ENCODE assay signal across 8 mouse cellular contexts in the genomic region with DNA sequence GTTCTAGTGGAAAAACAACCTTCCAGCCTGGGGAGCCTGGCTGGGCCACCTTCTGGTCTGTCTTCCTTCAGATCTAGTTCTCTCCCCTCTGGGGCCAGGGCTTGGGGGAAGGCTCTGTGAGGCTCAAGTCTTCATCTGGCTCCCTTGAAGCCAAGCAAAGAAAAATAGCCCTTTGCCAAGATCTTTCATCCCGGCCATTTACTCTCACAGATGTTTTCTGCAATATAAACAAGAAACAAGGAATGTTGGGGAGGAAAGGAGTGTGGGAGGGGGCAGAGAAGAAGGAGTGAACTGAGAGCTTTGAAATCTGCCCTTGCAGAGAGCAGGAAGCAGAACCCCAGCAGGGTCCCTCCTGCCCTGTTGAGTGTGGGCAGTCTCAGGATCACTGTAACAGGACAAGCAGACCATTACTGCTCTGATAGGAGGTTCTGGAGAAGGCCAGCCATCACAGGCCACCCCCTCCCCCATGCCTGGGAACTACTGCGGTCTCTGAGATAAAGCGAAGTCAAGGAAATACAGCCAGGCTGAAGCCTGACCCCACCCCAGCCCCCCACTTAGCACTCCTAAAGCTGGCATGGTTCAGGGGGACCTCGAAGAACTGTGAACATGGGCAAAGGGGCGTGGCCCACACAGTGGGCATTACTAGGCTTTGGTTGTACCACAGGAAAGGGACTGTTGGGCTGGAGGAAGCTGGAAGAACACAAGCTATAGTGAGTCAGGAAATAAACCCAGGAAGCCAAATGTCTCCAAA.
DNase-seq lines count a peak whose midpoint lies in the region; ATAC-seq and TF ChIP-seq lines count a peak whose summit lies in the region.

No protein-coding gene starts in this region.

- H3K9me3 ChIP-seq in embryonic facial prominence, embryonic 11.5 days (replicated peaks; ENCODE audit: control insufficient read depth, low read length) = no peaks in the 10 kb centered on the region
- H3K9me3 ChIP-seq in hindbrain, postnatal 0 days (ENCODE audit: low read length) = no peaks in the 10 kb centered on the region

- H3K4me3 ChIP-seq in embryonic facial prominence, embryonic 11.5 days (ENCODE audit: low read depth, low read length) = no peak overlapping the region
- H3K4me3 ChIP-seq in hindbrain, postnatal 0 days (ENCODE audit: low read length) = no peak overlapping the region

- TF ChIP-seq CTCF in hindbrain, postnatal 0 days (IDR thresholded peaks at IDR 0.05; ENCODE audit: low read depth) = no peak

- no peaks in the 10 kb centered on the region for H3K36me3 ChIP-seq in embryonic facial prominence, embryonic 11.5 days (replicated peaks; ENCODE audit: control insufficient read depth, insufficient read depth, low read depth, low read length)
- no peaks in the 10 kb centered on the region for H3K36me3 ChIP-seq in hindbrain, postnatal 0 days (ENCODE audit: insufficient read depth, low read length)

- DNase-seq in kidney, postnatal 10 days = peak; percentile 74
- DNase-seq in kidney, adult 18-20 months = no peak
- peak; percentile 14 for DNase-seq in embryonic facial prominence, embryonic 11.5 days (ENCODE audit: low spot score)
- peak; percentile 12 for DNase-seq in hindbrain, postnatal 0 days (ENCODE audit: low spot score)
- DNase-seq in cerebellum, adult 9-11 months = no peak
- DNase-seq in T-cell, adult 2 months (ENCODE audit: low spot score) = no peak
- no peak for DNase-seq in left cerebral cortex, postnatal 36 days (ENCODE audit: low spot score in 2 of 2)

- H3K4me2 ChIP-seq in embryonic facial prominence, embryonic 11.5 days (ENCODE audit: low read depth, low read length) = no peak overlapping the region
- H3K4me2 ChIP-seq in hindbrain, postnatal 0 days (ENCODE audit: low read depth, low read length) = no peak overlapping the region

- no peak for ATAC-seq in embryonic facial prominence, embryonic 11.5 days (replicated peaks; ENCODE audit: insufficient number of reproducible peaks, low FRiP score, low TSS enrichment, low read depth)
- no peak for ATAC-seq in hindbrain, postnatal 0 days
- ATAC-seq in megakaryocyte-erythroid progenitor cell, adult 5-6 weeks (replicated peaks; ENCODE audit: low FRiP score, low TSS enrichment, poor library complexity, severe bottlenecking) = peak; percentile 45

- WGBS in embryonic facial prominence, embryonic 11.5 days = 67% methylated on average over 5 of the region's 5 CpGs
- WGBS in hindbrain, postnatal 0 days = 71% methylated on average over 5 of the region's 5 CpGs

- H3K9ac ChIP-seq in embryonic facial prominence, embryonic 11.5 days (replicated peaks; ENCODE audit: low read length) = no peak overlapping the region
- H3K9ac ChIP-seq in hindbrain, postnatal 0 days (replicated peaks; ENCODE audit: low read length) = no peak overlapping the region

- intact Hi-C loops in left cerebral cortex, postnatal 36 days (cut with DNase I) = no loop called here

- H3K27ac ChIP-seq in embryonic facial prominence, embryonic 11.5 days (replicated peaks; ENCODE audit: low read depth, low read length) = peak overlapping the region; percentile 68
- H3K27ac ChIP-seq in hindbrain, postnatal 0 days = peak overlapping the region; percentile 63

- H3K27me3 ChIP-seq in embryonic facial prominence, embryonic 11.5 days (ENCODE audit: control insufficient read depth, insufficient read depth, low read length) = no peaks in the 10 kb centered on the region
- H3K27me3 ChIP-seq in hindbrain, postnatal 0 days (ENCODE audit: insufficient read depth, low read length) = no peaks in the 10 kb centered on the region

- H3K4me1 ChIP-seq in embryonic facial prominence, embryonic 11.5 days (ENCODE audit: control insufficient read depth, insufficient read depth, low read length) = peaks cover 6% of the 10 kb centered on the region
- H3K4me1 ChIP-seq in hindbrain, postnatal 0 days (ENCODE audit: insufficient read depth, low read length) = peaks cover 15% of the 10 kb centered on the region; the same call in 1 of the 2 replicates

Comparison
In these comparisons a context has a peak if more than half of its experiments do, and no peak if none do; other contexts are left out.
1. DNase-seq: peak in kidney, postnatal 10 days (single experiment), embryonic facial prominence, embryonic 11.5 days (single experiment) and hindbrain, postnatal 0 days (single experiment); none in kidney, adult 18-20 months (single experiment), cerebellum, adult 9-11 months (single experiment), T-cell, adult 2 months (single experiment) and left cerebral cortex, postnatal 36 days (0 of 2).